Mouse (Mus musculus): ENCODE measurements around the gene Slc5a1.

DNA sequence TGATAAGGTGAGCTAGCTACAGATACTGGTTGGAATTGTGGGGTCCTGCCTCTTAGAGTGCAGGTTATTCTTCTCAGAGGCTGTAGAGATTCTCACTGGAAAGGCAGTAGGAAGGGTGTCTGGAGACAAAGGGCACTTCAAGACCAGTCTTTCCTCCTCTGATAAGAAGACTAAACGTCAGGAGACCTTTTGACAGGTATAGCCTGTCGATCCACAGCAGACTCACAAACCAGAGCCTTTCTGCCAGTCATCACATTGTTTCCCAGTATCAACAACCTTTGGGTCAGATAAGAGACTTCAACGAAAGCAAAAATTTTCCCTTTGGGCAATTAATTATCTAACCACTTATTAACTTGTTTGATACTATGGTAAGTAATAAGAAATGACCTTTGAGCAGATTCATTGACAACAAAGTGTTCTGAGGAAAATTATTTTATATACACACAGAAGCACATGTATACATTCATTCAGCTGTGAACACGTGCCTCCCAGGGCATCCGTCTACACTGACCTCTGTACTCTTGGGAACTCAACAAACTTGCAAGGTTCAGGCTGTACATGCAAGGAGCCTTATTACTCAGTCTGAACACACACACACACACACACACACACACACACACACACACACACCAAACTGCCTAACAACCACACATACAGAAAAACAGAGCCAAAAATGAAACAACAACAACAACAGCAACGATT lies 27.4 kb upstream of the Slc5a1 start:
- TF ChIP-seq POLR2A (IDR thresholded peaks at IDR 0.05; ENCODE audit: insufficient read depth, low read depth, low read length) = no peak
- TF ChIP-seq CTCF (IDR thresholded peaks at IDR 0.05; ENCODE audit: insufficient read depth, low read depth, low read length) = no peak
